Mouse (Mus musculus): ENCODE data around the gene Marf1. TPM values are rescaled to one million over a fixed set of nuclear protein-coding genes. Genes with fewer than 3 reads are reported as not detected.

Gene Marf1
- total RNA-seq, 2 experiments from 2014 or later, result 43.6 to 45.2 TPM

DNA sequence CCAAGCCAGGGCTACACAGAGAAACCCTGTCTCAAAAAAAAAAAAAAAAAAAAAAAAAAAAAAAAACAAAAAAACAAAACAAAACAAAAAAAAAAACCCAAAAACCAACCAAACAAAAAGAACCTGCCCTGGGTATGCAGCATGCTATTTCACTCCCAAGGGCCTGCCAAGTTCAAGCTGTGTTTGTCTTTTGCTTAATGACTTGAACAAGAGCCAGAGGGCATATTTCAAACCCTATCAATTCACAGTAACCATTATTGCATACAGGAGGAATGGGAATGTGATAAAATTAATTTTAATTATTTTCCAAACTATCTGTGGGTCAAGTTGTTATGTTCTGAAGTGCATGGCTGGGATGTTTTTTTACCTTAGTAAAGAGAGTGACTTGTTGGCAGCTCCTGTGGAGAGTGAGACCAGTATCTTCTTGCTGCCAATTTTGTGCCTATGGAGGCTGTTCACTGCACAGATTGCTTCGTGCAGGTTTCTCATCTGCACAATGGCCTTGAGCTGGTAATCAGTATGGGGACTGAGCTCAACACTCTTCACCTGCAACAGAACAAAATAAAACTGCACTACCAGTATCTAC lies 25.1 kb downstream of the Marf1 start:
- no peak for DNase-seq (ENCODE audit: low spot score in 2 of 2)

DNA sequence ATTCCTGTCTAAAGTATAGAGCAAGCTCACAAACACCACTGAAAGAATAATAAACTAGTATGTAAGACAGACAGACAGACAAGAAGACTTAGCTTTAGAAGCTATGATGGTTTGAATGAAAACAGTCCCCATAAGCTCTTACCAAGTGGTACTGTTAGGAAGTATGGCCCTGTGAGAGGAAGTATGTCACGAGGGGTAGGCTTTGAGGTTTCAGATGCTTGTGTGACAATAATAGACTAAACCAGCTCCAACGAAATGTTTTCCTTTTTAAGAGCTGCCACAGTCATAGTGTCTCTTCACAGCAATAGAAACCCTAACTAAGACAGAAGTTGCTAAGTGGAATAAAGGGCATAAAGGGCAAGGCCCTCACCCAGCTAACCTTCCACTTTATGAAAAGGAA lies 28.1 kb downstream of the Marf1 start:
- DNase-seq (ENCODE audit: low spot score in 2 of 2), result no peak

DNA sequence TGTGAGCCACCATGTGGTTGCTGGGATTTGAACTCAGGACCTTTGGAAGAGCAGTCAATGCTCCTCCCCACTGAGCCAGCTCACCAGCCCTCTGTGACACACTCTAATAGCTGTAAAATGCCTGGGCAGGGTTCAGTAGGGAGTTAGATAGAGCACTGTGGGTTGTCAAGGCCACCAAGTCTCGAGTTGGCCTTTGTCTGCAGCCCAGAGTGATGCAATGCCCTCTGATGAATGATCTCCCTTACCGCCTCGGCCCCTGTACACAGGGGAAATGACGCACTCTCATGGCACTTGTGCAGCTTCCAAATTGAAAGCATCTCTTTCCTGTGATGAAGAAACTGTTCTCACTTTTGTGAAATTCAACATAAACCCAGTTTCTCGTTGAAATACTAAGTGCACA lies 31.3 kb downstream of the Marf1 start:
- DNase-seq (ENCODE audit: low spot score in 2 of 2), result no peak

DNA sequence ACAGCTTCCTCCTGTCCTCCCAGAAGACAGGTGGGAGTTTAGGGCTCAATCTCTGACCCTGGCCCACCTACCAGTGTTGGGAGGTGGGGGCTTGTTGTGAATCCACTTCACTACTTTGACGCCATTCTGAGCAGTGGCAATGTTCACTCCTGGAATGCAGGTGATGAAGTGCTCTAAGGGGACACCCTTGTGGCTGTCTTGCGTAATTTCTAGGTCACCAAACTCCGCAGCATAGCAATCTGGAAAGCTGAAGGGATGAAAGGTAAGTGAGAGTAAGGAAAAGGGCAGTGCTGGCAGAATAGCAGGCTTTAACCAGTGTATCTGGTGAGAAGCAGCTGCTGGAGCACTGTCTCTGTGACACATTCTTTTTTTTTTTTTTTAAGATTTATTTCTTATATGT lies 31.8 kb downstream of the Marf1 start:
- DNase-seq (ENCODE audit: low spot score in 2 of 2), result no peak

DNA sequence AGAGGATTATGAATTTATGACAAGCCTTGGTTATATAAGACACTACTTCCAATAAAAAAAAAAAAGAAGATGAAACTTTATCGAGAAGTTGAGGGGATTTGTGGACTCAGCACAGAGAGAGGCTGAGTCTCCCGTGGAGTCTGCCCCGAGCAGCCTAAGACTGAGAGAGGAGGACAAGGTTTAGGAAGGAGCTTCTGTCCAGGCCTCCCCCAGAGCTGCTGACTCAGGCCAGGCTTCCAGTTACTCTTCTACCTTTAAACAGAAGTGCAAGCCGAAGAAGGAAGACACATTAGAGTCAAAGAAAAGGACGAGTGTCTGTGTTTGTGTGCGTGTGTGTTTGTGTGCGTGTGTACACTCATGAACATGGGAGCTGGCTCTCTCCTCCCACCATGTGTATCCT lies 32.4 kb downstream of the Marf1 start:
- no peak for DNase-seq (ENCODE audit: low spot score in 2 of 2)

DNA sequence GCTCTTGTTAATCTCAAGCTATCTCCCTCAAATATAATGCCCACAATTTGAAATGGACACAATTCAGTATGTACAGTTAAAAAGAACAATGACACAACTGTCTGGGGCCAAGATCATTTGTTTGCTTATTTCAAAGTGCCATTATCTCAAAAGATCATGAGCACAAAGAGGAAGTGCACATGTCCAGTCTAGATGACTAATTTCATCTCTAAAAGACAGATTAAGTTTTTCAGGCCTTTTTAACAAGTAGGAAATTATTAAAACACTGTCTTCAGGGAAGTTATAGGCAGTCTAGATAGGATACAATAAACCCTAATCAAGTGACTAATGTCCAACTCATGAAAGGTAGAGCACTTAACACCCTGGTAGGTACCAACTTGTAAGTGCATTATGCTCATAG lies 34.2 kb downstream of the Marf1 start:
- no peak for DNase-seq (ENCODE audit: low spot score in 2 of 2)

DNA sequence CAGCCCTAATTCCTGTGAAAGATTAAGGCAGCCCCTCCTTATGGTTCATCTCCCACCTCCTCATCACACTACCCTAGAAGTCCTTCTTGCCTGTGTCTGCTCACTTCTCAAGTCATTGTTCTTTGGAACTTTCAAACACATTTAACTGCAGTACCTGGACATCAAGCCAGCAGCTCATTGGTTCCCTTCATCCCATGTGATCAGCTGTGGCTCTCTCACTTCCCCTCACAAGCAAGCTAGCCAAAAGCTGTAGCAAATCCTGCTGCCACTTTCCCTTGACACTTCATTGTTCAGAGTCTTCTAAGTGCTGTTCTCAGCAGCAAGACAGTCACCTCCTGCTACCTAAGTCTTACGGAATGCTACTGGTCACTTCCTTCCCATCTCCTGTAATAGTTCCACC lies 37.9 kb downstream of the Marf1 start:
- DNase-seq (ENCODE audit: low spot score in 2 of 2), result no peak

DNA sequence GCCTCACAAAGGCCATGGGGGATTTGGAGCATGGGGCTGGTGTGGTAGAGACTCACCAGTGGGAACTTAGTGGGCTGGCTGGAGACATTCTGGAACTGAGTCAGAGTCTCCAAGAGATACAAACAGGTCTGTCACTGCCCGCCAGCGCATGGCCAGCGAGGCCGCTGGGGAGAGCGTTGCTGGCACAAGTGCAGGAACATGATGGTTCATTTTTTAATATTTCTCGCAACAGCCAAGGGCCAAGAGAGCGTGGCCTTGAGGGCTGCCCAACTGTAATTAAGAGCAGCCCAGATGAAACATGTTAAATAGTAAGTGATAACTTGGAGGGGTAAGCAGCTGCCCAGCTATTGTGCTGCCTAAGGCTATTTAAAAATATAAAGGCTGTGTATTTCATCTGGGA lies 38.4 kb downstream of the Marf1 start:
- DNase-seq (ENCODE audit: low spot score in 2 of 2), result no peak

DNA sequence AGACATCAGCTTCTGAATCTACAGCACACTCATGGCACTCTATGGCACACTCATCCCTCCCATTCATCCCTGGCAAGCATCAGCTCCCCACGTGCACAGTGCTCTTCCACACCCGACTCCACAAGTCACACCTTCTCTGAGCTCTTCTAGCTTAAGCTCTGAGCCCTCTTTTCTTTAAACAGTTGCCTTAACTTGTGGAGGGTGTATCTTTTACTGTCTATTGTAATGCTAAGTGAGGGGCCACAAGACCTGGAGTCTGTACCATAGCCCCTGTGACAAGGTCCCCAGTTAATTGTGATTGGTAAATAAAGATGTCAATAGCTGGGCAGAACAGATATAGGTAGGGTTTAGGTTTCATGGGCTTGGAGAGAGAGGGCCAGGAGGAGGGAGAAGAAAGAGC lies 39.2 kb downstream of the Marf1 start:
- no peak for DNase-seq (ENCODE audit: low spot score in 2 of 2)

DNA sequence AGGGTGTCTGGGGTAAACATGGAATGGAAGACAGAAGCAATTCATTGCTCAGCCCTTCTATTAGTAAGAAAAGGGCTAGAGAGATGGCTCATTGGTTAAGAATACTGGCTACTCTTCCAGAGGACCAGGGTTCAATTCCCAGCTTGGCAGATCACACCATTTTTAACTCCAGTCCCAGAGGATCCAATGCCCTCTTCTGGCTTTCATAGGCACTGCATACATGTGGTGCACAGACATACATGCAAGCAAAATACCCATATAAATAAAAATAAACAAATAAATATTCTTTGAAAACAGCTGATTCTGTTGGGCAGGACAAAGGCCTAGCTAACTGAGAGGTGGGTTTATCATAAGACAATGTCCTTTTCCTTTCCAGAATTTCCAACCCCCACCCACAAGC lies 40.6 kb downstream of the Marf1 start:
- DNase-seq (ENCODE audit: low spot score in 2 of 2), result no peak

DNA sequence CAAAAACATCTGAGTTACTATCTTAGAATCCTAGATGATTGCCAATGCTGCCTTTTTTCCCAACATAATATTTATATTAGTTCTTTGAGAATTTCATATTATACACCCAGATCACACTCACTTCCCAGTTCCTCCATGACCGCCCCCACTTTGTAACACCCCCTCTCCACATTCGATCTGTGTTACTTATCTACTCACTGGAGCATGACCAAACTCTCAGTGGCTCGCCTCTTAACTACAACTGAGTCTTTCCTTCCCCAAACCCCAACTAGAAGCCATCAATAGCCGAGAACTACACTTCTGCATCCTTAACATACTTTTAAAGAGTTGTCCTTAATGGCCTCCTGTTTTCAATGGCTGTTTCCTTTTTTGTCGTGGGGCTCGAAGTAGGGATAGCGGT lies 41.6 kb downstream of the Marf1 start:
- DNase-seq (ENCODE audit: low spot score in 2 of 2), result no peak

DNA sequence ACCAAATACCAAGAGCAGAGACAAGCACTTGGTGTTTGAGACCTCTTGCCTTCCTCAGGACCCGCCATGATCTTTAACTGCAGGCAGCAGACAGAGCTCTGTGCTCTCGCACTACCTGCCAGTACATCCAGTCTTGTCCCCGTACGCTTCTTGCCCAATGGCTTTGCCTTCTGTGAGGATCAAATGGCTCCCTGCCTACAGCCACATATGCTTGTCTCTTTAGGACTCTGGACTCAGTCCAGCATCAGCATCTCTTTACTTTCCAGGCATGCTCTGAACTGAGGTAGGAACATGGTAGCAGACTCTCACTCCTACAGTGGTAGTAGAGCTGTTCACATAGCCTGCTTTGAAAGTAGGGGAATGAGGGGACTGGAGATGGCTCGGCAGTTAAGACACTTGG lies 42.2 kb downstream of the Marf1 start:
- no peak for DNase-seq (ENCODE audit: low spot score in 2 of 2)

DNA sequence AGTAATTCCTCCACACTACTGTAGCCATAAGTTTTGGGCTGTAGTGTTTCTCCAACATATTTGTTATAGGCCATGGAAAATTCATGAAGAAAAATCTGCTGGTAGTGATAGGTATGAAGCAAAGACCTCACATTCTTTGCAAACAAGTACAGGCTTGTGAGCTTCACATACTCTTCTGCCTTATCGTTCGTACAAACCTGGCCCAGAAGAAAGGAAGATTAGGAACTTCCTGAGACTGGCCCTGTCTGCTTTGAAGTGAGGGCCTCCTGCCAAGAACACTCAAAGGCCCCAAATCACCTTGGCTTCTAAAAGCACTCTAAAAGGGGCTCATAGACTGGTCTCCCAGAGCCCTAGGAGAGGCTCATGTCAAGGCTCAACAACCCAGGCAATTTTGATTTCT lies 45.9 kb downstream of the Marf1 start:
- DNase-seq (ENCODE audit: low spot score in 2 of 2), result no peak

DNA sequence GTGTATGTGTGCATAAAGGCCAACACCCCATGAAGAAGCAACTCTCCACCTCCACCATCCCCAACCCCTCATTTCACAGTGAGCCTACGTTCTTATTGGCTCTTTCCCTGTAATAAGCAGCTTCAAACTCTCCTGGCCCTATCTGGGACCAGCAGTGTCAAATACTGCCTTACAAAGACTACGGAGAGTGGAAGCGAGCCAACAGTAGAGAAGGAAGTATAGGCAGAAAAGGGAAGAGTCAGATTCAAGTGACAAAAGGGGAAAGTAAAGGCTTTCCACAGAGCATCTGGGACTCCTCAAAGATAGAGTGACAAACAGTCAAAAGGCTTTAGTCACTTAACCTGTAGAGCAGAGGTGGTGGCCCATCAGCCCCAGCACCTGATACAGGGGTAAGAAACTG lies 50.4 kb downstream of the Marf1 start:
- DNase-seq (ENCODE audit: low spot score in 2 of 2), result no peak

DNA sequence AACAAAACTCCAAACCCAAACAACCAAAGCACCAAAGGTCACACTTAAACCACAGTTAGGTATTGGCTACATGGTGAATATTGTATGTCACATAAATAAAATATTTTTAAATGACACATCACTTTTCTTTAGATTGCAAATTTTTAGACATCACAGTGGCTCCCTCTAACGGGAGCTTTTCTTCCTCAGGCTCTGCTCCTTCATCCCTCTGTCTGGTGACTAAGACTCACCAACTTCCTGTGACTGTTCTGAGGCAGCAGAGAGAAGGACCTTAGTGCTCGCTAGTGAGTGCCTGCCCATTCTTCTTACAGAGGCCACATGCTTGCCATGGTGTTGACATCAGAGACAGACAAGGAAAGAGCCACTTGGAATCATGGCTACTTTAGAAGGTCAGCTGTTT lies 51.0 kb downstream of the Marf1 start:
- no peak for DNase-seq (ENCODE audit: low spot score in 2 of 2)

DNA sequence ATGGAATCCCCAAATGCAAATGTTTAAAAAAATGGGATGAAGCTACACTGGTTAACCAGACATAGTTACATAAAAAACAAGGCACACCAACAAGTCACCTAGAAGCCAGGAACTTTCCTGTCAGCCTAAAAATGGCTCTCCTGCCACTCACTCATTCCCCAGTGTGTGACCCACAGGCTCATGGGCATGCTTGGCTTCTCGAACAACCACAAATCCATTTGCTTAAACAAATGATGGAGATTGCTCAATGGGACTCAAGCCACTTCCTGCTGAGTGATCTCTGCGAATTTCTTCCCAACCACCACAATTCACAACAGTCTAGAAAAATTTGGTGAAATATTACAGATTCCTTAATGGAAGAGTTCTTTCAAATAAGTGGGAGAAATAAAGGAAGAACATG lies 52.2 kb downstream of the Marf1 start:
- no peak for DNase-seq (ENCODE audit: low spot score in 2 of 2)

DNA sequence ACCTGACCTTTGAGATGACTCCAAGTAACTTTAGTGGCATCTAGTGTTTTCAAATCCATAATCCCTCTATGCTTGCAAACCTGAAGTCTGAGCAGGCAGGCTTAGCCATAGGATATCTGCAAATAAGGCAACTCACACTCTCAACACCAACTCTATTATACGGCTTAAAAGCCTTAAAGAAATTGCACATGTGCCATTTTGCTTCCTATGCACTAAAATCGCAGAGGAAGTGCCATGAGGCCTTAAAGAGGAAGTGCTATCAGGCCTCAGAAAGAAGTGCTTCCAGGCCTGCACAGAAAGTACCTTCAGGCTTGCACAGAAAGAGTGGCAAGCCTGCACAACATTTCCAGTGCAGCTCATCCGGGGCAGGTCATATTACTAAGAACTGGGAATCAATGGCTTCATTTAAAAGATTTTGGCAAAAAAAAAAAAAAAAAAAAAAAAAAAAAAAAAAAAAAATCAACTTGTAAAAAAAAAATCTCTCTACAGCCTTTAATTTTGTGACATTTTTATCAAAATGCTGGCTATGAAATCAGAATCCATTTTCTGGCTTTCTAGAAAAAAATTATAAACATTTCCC lies 53.4 kb downstream of the Marf1 start:
- DNase-seq (ENCODE audit: low spot score in 2 of 2), result no peak

DNA sequence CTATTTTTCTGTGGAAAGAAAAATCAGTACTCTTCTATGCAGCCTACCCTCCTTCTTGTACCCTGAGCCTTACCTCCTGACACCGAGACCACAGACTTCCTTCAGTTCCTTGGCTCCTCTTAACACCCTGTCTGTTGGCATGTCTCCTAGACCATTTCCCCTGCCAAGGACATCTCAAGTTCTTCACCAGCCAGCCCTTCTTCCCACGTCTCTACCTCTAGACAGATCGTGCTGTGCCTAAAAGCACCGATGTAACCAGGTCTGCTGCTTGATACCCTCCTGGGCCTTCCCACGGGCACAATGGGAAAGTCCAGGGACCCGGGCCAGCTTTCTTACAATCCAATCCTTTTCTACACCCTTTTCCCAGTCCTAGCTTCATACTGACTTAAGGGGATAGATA lies 57.3 kb downstream of the Marf1 start:
- DNase-seq (ENCODE audit: low spot score in 2 of 2), result no peak

DNA sequence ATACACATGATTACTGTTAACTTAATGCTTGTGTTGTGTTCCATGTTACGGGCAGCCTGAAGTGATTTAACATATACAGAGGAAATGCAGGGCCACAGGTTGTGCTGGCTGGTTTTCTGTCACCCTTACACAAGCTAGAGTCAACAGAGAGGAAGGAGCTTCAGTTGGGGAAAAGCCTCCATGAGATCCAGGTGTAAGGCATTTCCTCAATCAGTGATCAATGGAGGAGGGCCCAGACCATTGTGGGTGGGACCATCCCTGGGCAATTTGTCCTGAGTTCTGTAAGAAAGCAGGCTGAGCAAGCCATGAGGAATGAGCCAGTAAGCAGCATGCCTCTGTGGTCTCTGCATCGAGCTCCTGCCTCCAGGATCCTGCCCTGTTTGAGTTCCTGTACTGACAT lies 71.4 kb downstream of the Marf1 start:
- DNase-seq (ENCODE audit: low spot score in 2 of 2), result no peak

DNA sequence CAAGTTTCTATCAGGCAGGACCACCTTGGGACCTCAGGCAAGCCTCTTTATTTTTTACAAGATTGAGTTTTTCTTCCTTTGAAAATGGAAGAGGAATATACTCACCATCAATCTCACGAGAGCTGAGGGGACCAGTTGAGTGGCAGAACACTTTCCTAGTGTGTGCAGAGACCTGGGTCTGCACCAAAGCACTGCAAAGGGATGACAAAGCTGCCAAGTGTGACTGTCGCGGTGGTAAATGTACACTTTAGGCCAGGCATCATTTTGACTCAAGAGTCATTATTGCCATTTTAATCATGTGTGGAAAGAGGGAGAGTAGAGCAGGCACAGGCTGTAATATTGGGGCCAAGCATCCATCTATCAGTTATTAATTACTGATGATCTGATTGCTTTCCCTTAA lies 73.9 kb downstream of the Marf1 start:
- DNase-seq (ENCODE audit: low spot score in 2 of 2), result no peak

DNA sequence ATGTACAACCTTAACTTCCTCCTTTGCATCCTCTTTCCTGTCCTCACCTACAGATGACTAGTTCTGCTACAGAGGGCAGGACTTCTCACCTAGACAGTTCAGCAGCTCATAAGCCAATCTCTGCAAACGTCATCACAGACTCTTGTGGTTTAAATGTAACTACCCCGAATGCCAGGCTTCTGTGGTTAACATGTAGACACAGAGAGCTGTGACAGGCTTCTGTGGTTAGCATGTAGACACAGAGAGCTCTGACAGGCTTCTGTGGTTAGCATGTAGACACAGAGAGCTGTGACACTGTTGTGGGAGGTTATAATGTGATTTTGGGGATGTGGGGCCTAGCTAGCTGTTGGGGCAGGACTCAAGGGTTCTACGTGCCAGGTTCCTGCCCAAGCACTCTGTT lies 74.9 kb downstream of the Marf1 start:
- no peak for DNase-seq (ENCODE audit: low spot score in 2 of 2)

DNA sequence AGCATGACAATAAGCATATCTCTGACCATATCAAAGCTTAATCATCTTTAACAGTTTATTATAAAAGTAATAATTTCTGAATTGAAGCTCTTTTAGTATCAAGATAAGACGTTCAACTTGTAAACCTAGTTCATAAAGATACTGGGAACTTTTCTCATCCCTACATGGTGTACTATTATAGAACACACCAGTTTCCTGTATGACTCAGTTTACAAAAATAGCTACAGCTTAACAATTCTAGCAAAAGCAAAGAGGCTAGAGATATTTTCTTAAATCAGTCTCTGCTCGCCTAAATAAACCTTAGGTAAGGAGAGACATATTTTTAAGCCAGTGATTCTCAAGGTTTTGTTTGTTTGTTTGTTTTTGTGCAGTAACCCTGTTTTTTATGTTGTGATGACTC lies 80.2 kb downstream of the Marf1 start:
- DNase-seq (ENCODE audit: low spot score in 2 of 2), result no peak

DNA sequence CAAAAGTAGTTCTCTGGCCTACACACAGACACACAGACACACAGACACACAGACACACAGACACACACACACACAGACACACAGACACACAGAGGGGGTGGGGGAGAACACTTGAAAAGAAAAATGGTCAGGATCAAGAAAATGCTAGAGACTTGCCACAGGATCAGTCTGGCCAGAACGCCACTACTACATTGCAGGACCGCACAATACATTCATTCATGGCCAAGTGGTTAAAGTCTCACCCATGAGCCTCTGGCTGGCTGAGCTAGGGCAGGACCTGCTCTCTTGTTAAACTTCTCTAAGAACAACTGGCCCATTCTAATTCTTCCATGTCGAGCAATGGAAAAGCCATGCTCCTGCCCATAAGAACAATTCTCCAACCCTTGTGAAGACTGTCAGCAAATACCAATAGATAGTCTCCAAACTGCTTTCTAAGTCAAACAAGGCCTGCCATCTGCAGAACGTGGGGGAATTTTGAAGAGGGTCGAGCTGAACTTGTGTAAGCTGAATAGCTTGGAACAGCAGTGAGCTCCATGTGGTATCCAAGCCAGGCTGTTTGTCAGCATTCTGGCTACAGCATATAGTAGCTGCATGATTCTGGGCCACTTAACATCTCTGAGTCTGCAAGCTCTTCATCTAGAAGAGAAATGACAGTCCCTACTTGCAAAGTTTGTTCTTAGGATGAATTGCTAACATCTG lies 92.5 kb downstream of the Marf1 start:
- peak in 1 of 2 experiments; percentile 30 for DNase-seq (ENCODE audit: low spot score in 2 of 2)
